Mouse (Mus musculus) fat pad, adult 2 months (tissue): ENCODE measurements around the gene Cnot8.
A peak's percentile ranks its signal among the peaks of the same experiment; 100 is the strongest.
"Not testable (repeated sequence)": the region's sequence is repeated elsewhere in the genome, so short reads cannot be mapped to it uniquely, and the experiment has no call there.

Experiments
- DNase-seq: peaks from one replicate; pipeline ENCODE4 v3.0.0-alpha.2; 2011; ENCODE audit warnings: low read depth, low spot score; ENCODE audit errors: extremely low read depth

The Cnot8 gene

GRCm38 (mm10) chr11:58103697-58104306 is at the start of gene Cnot8:
TSS of gene Cnot8 (plus strand) at chr11:58104153.
- DNase-seq, result peak; percentile 75

- no peak for DNase-seq
These were observed 46.5 kb upstream of the Cnot8 start for GRCm38 (mm10) chr11:58057455-58057854.

- not testable (repeated sequence) for DNase-seq
These were observed 44.2 kb upstream of the Cnot8 start for GRCm38 (mm10) chr11:58059752-58060151.

GRCm38 (mm10) chr11:58061218-58061617 is 42.7 kb upstream of the Cnot8 start:
- not testable (repeated sequence) for DNase-seq

- no peak for DNase-seq
These were observed 41.4 kb upstream of the Cnot8 start for GRCm38 (mm10) chr11:58062586-58062985.

GRCm38 (mm10) chr11:58065025-58065424 is 38.9 kb upstream of the Cnot8 start:
- no peak for DNase-seq

GRCm38 (mm10) chr11:58072978-58073377 is 31.0 kb upstream of the Cnot8 start:
- DNase-seq, result no peak

- DNase-seq, result no peak
These were observed 26.7 kb upstream of the Cnot8 start for GRCm38 (mm10) chr11:58077270-58077669.

GRCm38 (mm10) chr11:58081716-58082115 is 22.2 kb upstream of the Cnot8 start:
- no peak for DNase-seq

GRCm38 (mm10) chr11:58092541-58092940 is 11.4 kb upstream of the Cnot8 start:
- DNase-seq, result no peak

GRCm38 (mm10) chr11:58093021-58093528 is 10.9 kb upstream of the Cnot8 start, which contains the start of gene Gm12248:
TSS of gene Gm12248 (minus strand) at chr11:58093134.
- DNase-seq, result no peak

GRCm38 (mm10) chr11:58094766-58095165 is 9.2 kb upstream of the Cnot8 start:
- no peak for DNase-seq

- no peak for DNase-seq
These were observed 8.4 kb upstream of the Cnot8 start for GRCm38 (mm10) chr11:58095561-58095960.

- no peak for DNase-seq
These were observed 7.8 kb upstream of the Cnot8 start for GRCm38 (mm10) chr11:58096160-58096559.

- no peak for DNase-seq
These were observed 6.9 kb upstream of the Cnot8 start for GRCm38 (mm10) chr11:58096821-58097620.

- no peak for DNase-seq
These were observed 6.2 kb upstream of the Cnot8 start for GRCm38 (mm10) chr11:58097621-58098365.

- not testable (repeated sequence) for DNase-seq
These were observed 5.6 kb upstream of the Cnot8 start for GRCm38 (mm10) chr11:58098366-58098720.

- DNase-seq, result no peak
These were observed 3.9 kb upstream of the Cnot8 start for GRCm38 (mm10) chr11:58100006-58100405.

- DNase-seq, result no peak
These were observed 2.7 kb upstream of the Cnot8 start for GRCm38 (mm10) chr11:58101194-58101720.

GRCm38 (mm10) chr11:58102146-58102545 is 1.8 kb upstream of the Cnot8 start:
- no peak for DNase-seq
